Mouse (Mus musculus) B cell, adult 2 months (primary cell): ENCODE data around the gene Rapgefl1.
"Not testable (repeated sequence)": the region's sequence is repeated elsewhere in the genome, so short reads cannot be mapped to it uniquely, and the experiment has no call there.

Experiments used
- DNase-seq, 2 experiments: peaks; one replicate each; pipeline ENCODE4 v3.0.0; 2022

Rapgefl1 gene

DNA sequence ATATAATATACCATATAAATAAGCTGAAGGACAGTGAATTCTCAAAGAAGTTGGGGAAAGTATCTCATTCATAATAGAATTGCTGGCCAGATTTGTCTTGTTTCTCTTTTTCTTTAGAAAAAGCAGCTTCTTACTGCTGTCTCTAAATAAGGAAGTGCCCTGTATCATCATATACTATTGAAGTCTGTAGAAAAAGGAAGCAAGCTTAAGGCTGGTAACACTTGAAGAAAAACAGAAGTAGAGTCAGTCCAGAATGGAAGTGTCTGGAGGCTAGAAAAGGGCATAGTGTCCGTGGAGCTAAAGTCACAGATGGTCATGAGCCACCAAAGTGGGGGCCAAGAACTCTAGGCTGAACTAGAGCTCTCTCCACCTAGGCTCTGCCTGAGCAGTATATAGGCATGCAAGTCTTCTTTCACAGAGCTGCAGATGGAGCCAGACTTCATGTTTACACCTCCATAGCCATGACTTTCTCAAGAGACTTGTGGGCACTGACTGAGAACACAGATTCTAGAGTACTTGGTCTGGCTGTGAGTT, 19.8 kb upstream of the Rapgefl1 start:
- DNase-seq: peak; percentile 39 to 53

DNA sequence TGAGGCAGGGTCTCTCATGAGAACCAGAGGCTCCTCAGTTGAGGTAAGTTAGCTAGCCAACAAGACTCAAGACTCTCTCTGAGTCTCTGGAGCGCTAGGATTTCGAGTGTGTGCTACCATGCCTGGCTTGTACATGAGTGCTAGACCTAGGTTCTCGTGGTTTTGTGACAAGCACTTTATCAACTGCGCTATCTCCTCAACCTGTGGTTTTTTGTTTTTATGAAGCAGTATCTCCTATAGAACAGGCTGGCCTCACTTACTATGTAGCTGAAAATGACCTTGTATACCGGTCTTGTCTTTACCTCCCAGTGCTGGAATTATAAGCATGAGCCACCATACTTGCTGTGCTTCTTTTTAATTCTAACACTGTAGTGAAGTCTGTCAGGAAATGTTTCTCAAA, 15.6 kb upstream of the Rapgefl1 start:
- DNase-seq: no peak

DNA sequence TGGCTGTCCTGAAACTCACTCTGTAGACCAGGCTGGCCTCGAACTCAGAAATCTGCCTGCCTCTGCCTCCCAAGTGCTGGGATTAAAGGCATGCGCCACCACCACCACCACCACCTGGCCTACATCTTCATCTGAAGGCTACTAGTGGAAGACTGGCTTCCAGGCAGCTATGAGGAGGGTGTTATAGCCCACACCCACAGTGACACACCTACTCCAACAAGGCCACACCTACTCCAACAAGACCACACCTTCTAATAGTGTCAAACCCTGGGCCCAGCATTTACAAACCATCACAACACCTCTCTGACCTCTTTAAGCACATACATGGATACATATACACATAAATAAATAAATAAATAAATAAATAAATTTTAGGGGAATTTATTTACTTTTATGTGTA, 10.5 kb upstream of the Rapgefl1 start:
- not testable (repeated sequence) for DNase-seq

DNA sequence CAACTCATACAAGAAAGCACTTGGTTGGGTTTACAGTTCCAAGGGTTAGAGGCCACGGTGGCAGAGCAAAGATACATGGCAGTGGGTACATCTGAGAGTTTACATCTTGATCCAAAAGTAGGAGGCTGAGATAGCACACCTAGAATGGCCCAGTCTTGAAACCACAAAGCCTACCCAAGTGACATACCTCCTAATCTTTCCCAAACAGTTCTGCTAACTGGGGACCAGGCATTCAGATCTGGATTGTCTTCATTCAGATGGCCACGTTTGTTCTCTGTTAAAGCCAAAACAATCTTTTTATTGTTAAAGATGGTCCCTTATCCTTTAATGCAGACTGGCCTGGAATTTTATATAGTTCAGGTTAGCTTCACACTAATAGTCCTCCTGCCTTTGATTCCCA, 8.7 kb upstream of the Rapgefl1 start:
- no peak for DNase-seq

DNA sequence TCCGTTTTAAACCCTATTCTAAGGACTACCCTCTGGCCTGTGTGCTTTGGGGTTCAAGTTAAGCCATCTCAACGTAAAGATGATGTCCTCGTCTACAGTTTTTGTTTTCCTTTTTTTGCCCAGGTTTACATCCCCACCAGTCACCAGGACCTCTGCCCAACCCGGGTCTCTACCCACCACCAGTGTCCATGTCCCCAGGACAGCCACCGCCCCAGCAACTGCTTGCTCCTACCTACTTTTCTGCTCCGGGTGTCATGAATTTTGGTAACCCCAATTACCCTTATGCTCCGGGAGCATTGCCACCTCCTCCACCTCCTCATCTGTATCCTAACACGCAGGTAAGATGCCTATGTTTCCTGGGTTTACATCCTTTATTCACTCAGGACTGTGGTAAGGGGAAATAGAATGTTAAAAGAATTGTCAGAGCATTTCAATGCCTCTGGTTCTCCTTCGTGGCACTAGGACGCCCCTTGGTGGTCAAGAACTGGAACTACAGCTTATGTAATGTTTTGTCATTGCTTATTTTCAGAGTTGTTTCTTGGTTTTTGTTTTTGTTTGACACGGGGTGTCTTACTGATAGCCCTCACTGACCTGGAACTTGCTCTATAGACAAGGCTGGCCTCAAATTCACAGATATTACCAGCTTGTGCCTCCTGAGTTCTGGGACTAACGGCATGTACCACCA, 7.4 kb upstream of the Rapgefl1 start:
- DNase-seq: peak; percentile 75

DNA sequence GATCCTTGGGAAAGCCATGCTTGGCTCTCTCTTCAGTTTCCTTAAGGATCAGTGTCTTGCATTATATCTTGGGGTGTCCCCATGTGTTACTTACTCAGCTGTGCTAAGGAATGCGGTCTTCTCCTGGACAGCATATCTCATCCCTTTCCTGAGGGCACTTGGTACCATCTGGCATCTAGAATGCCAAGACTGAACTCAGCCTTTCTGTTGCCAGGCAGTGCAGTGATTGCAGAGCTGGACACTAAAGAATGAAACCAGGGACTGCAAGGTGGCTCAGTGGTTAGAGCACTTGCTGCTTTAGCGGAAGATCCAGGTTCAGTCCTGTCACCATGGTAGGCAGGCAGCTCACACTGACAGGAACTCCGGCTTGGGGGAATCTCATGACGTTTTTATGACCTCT, 6.7 kb upstream of the Rapgefl1 start:
- no peak for DNase-seq

DNA sequence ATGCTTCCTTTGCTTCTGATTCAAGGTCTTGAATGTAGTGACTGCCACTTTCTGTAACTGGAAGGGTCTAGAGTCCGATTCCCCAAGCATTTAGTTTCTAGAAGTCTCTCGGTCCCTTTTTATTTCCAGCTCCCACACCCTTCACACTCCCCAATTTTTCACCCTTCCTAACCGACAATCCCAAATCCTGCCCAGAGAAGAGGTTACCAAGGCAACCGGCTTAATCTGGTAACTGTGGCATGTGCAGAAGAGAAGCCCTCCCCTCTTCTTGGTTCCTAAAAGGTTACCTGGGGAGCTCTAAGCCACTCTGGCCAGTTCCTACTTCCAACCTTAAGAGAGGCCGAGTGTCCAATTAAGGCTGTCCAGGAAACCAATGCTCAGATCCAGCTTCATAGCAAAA, 1.3 kb upstream of the Rapgefl1 start:
- no peak for DNase-seq

DNA sequence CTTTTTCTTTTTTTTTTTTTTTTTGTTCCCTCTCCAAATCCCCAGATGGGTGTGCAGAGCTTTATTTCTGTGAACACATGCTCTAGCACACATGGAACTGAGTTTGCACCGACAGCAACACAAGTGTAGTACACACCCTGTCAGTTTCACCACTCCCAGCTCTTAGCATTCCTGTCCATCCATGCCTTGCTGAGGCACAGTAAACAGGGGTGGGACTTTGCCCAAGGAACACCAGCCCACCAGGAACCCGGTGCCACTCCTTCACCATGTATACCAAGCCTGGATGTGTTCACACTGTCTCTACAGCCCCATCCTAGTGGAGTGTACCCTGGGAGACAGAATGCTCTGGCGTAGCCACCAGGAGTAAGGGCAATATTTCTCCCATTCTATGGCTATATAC, 860 bp upstream of the Rapgefl1 start:
- DNase-seq: no peak

DNA sequence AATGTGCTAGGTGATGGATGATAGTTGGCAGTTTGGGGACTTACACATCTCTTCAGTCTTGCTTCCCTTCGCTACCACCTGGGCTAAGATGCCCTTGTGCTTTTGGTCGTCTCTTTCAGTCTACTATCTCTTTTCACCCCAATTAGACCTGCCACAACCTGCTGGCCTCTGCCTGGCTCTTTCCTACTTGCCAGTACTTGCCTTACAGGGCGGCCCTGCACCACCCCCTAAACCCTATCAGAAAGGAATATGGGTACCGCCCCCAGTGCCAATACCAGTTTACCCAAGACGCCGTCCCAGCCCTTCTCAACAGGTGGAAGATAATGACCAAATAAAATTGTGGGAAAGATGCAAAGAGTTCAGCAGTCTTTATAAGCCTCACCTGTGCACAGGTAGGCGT, 457 bp upstream of the Rapgefl1 start:
- peak in 1 of 2 experiments; percentile 8 for DNase-seq

DNA sequence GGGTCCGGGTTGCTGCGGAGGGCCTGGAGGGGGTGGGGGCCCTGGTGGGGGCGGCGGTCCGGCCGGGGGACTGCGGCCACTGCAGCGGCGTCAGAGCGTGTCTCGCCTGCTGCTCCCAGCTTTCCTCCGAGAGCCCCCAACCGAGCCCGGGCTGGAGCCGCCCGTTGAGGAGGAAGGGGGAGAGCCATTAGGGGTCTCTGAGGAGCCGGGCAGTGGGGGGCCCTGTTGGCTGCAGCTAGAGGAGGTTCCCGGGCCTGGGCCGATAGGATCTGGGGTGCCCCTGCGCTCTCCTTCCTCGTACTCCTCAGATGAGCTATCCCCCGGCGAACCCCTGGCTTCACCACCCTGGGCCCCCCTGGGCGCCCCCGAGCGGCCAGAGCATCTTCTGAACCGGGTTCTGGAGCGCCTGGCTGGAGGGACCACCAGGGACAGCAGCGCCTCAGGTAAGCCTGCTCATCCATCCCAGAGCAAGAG, 683 bp downstream of the Rapgefl1 start:
- DNase-seq: peak; percentile 21 to 27

DNA sequence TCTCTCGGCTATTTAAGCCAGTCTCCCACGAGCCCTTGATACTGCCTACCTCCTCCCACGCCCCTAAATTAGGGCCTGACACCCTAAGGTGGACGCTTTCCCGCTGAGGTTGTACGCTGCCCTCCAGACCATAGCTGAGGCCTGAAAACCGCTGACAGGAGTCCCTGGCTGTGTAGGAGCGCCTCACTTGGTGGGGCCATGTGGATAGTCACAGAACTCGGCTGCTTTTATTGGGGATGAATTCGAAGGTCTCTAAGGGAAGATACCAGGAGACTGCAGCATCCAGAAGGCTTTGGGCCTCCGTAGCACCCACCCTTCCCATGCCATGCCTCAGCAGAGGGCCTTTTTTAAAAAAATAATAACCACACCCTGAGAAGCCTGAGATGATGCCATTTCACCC, 1.3 kb downstream of the Rapgefl1 start:
- DNase-seq: no peak

DNA sequence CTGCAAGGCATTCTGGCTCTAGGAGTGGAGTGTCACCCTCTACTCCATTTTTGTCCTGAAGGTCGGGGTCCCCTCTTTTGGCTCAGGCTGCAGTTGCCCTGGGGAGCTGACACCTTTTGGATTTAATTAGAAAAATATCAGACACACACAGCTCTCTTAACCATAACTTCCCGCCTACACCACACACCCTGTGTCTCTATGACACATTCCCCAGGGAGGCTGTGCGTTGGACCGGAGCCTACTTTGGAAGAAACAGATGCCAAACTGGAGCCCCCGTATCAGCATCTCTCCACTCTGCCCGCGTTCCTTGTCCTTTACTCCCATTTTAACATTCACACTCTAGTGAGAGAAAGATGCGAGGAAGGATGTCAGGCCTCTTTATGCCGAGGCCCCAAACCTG, 1.9 kb downstream of the Rapgefl1 start:
- no peak for DNase-seq

DNA sequence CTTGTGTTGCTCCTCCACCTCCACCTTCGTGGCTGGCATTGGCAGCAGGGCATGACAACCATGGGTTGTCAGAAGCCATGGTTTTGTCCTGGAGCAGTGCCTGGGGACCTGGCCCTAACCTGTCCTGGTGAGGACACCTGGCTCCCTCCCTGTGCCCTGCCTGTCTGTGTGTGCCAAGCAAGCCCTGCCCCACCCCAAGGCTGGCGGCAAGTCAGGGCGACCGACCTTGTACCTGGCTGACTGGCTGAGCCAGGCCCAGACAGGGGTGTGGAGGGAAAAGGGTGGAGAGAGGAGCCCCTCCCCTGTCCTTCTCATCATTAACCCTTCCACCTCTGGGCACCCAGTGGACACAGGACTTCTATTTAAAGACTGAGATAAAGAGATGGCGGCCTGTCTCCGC, 2.8 kb downstream of the Rapgefl1 start:
- no peak for DNase-seq

DNA sequence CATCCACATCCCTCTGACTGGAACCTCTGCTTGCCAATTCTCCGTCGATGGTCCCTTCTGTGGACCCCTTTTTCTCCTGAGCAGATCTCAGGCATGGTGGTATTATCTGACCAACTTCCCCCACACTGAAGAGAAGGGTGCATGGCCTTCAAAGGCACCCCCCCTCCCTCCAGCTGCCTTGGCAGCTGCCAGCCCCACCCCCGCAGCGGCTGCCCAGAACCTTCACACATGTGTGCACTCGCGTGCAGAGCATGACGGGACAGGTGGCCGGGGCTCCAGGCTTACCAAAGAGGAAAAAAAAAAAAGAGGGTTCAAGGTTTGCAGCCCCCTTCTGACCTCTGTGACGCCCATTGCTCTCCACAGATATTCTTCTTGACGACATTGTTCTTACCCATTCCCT, 3.3 kb downstream of the Rapgefl1 start:
- DNase-seq: peak; percentile 45 to 50

DNA sequence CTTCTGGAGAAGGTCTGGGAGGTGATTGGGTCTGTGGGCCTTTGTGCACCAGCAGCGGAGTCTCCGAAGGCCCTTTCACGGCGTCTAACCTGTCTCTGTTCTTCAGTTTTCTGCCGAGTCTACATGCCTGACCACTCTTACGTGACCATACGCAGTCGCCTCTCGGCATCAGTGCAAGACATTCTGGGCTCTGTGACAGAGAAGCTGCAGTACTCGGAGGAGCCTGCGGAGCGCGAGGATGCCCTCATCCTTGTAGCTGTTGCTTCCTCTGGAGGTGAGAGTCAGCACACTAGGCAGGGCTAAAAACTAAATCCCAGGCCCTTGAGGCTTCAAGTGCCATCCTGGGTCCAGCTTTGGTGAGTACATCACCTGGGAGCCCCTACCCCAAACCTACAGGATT, 9.4 kb downstream of the Rapgefl1 start:
- no peak for DNase-seq

DNA sequence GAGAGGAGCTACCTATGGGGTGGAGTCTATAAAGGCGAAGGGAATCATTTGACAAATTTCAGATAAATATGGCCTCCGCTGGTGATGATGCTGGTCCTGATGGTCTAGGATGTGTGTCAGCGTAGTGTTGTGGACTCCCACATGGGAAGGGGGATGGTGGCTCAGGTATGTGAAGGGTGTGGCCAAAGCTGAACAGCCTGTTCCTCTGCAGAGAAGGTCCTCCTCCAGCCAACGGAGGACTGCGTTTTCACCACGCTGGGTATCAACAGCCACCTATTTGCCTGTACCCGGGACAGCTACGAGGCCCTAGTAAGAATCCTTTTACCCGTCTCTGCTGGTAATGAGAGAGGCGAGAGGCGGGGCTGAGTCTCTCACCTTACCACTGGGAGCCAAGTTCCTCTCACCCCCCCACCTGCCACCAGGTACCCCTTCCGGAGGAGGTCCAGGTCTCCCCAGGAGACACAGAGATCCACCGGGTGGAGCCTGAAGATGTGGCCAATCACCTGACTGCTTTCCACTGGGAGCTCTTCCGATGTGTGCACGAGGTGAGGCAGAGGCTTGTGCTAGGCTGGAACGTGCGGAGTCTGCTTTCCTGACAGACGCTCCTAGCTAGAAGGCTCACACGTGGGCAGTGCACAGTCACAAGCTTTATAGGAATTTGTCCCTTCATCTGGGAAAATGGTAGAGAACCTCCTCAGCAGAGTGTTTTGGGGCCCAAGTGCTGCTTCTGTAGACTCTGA, 10.4 kb downstream of the Rapgefl1 start:
- DNase-seq: no peak

DNA sequence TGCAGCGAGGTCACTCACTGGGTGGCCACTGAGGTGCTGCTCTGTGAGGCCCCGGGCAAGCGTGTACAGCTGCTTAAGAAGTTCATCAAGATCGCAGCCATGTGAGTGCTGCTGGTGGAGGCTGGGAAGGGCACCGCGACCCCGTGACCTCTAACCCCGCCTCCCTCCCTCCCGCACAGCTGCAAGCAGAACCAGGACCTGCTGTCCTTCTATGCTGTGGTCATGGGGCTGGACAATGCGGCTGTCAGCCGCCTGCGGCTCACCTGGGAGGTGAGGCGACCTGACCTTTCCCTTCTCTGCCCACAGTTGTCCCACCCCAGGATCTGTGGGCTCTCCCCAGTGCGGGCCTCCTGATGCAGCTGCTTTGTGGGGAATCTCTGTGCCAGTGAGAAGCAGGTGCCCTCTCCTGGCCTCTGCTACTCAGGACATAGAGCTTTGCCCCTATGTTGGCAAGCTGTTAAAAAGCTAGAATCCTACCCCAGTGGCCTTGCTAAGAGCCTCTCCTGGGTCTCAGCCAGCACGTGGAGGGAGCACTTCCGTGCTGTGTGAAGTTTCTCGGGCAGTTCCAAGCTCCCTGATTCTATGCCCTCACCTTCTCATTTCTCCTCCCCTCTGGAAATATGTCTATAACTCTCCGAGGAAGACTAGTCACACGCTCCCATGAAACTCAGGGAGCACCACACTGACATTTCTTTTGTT, 12.8 kb downstream of the Rapgefl1 start:
- DNase-seq: no peak

DNA sequence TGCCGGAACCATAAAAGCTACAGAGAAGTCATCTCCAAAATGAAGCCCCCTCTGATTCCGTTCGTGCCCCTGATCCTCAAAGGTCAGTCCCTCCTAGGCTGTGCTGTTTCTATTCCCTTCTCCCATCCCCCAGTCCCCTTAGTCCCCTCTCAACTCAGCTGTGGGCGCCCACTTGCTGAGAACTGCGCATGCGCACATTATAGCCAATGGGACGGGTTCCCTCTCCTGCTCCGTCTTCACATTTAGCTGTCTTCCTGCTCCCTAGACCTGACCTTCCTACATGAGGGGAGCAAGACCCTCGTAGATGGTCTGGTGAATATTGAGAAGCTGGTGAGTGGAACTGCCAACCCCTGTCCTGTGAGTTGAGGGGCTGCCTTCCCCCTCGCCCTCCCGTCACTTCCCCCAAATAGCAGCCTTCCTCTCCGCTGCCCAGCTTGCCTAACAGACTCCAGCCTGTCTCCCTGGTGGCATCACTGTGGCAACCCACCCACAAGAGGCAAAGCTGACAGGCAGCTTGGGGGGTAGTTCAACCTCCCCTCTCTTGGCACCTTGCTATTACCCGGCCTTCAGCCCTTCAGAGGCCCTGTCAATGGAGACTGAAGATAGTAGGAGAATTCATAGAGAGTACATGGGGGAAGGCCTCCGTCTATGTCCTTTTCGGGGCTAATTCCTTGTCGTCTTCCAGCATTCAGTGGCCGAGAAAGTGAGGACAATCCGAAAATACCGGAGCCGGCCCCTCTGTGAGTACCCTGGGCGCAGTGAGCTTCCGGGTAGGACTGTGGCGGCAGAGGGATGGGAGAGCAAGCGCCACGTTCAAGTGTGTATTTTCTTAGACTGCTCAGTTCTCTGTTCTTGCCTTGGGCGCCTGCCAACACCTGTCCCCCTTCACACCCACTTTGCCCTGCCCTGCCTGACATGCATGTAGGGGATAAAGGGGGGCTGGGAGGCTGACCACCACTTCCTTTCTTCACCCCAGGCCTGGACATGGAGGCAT, 13.8 kb downstream of the Rapgefl1 start:
- DNase-seq: no peak

DNA sequence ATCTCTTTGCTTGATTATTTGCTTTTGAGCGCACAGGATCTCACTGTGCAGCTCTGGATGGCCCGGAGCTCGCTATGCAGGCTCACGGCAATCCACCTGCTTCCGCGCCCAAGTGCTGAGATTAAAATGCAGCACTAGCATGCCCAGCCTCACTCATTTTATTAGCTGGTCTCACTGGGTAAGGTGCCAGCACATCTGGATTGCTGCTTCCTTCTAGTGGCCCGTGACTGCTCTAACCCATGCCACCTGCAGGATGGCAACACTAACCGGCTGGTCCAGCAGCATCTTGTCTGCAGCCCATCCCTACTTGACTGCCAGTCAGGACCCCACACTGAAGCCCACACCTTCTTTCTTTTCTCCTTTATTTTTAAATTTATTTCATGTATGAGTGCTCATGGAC, 17.5 kb downstream of the Rapgefl1 start:
- DNase-seq: no peak

DNA sequence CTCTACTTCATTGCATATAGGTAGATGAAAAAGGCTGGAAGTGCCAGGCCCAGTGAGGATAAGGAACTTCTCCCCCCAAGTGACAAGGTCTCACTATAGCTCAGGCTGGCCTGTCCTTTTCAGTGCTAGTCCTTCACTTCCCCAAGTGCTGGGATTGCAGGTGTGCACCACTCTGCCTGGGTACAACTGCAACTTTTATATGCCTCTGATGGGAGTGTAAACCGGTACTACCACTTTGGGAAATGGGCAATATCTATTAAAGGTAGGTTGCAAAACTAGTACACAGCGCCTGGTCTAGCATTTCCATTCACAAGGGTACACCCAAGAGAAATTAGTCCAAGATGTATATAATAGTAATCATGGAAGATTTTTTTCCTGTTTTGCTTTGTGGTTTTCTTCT, 18.1 kb downstream of the Rapgefl1 start:
- DNase-seq: no peak

DNA sequence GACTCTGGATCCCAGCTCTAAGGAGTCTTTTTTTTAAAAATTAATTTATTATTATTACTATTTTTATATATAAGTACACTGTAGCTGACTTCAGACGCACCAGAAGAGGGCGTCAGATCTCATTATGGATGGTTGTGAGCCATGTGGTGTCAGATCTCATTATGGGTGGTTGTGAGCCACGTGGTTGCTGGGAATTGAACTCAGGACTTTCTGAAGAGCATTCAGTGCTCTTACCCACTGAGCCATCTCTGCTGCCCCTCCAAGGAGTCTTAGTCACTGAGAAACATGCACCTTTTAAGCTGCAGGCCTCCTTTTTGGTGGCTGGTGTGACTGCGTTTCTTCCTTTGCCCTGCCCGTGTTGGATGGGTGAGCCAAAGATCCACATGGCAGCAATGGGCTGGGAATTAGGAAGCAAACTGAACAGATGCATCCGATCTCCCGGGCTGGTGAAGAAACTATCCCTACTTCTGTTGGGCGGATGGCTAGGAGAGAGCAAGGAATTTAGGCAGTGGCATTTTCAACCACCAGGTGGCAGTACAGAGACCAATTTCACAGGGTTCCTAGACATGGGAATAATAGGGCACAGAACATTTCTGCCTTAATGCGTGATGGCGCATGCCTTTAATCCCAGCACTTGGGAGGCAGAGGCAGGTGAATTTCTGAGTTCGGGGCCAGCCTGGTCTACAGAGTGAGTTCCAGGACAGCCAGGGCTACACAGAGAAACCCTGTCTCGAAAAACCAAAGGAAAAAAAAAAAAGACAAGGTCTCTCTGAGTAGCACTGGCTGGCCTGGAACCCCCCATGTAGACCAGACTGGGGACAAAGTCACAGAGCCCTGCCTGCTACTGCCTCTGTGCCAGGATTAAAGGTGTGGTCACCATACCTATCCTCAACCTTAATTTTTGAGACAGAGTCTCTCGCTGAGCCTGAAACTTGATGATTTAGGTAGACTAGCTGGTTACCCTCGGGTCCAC, 22.5 kb downstream of the Rapgefl1 start:
- peak; percentile 84 to 86 for DNase-seq
